Mouse (Mus musculus) ES-Bruce4 (cell line): ENCODE measurements around the gene Ndufs3. TPM values are rescaled to one million over a fixed set of nuclear protein-coding genes. Genes with fewer than 3 reads are reported as not detected.

Experiments
- H3K27ac ChIP-seq: 2 replicates; pipeline ENCODE4 v1.5.1; 2012; ENCODE audit warnings: low read length, inconsistent platforms; ENCODE audit not compliant: insufficient read depth
- H3K27me3 ChIP-seq: 2 replicates; pipeline ENCODE4 v1.6.1; 2012; ENCODE audit warnings: mild to moderate bottlenecking, low read length, inconsistent platforms; ENCODE audit not compliant: control insufficient read depth, poor library complexity, insufficient read depth, severe bottlenecking
- H3K36me3 ChIP-seq: 2 replicates; pipeline ENCODE4 v1.6.1; 2012; ENCODE audit warnings: inconsistent platforms, mild to moderate bottlenecking, low read length, moderate library complexity; ENCODE audit not compliant: control insufficient read depth, poor library complexity, insufficient read depth, severe bottlenecking
- H3K4me1 ChIP-seq: one replicate; pipeline ENCODE4 v1.8.1; 2011; ENCODE audit warnings: low read length; ENCODE audit not compliant: control insufficient read depth, insufficient read depth
- H3K4me3 ChIP-seq: 2 replicates; pipeline ENCODE4 v1.5.1; 2011; ENCODE audit warnings: low read depth, mild to moderate bottlenecking, low read length
- H3K9ac ChIP-seq: 2 replicates; pipeline ENCODE4 v1.6.1; 2012; ENCODE audit warnings: low read depth, mild to moderate bottlenecking, inconsistent platforms; ENCODE audit not compliant: poor library complexity, severe bottlenecking
- H3K9me3 ChIP-seq: replicated peaks from 2 replicates; pipeline ENCODE4 v1.6.1; 2012; ENCODE audit warnings: mild to moderate bottlenecking, low read length, inconsistent platforms; ENCODE audit not compliant: control insufficient read depth, poor library complexity, insufficient read depth, severe bottlenecking
- CTCF ChIP-seq: IDR thresholded peaks from one replicate; pipeline ENCODE4 v1.8.1; 2011; ENCODE audit warnings: low read depth, low read length
- EP300 ChIP-seq: IDR thresholded peaks from 2 replicates; pipeline ENCODE4 v1.6.1; 2011; ENCODE audit warnings: low read depth, low read length; ENCODE audit not compliant: insufficient read depth
- POLR2A ChIP-seq: IDR thresholded peaks from one replicate; pipeline ENCODE4 v1.8.1; 2011; ENCODE audit warnings: low read length; ENCODE audit not compliant: insufficient read depth
- polyA plus RNA-seq: library from polyadenylated mRNA; stranded (reverse); fragments of >200 nt; gene quantifications from 2 replicates; pipeline ENCODE4 v1.2.4, GENCODE M21; 2011; ENCODE audit warnings: low read depth; ENCODE audit not compliant: missing spikeins, insufficient read depth, insufficient read length

Ndufs3 gene
- polyA plus RNA-seq = 86.9 and 90.1 TPM in 2 replicates

GRCm38 (mm10) chr2:90904076-90904855 lies at the start of gene Ndufs3, which contains the start of gene Kbtbd4:
Gene Ndufs3 (minus strand): TSS chr2:90904827.
Gene Kbtbd4 (plus strand): TSS chr2:90904740.
- Histone ChIP-seq H3K4me1 (no peaks in the 10 kb centered on the region), H3K27me3 (no peaks in the 10 kb centered on the region), H3K4me3 (peak within 1 kb of the TSS; percentile 89), H3K9me3 (no peaks in the 10 kb centered on the region), H3K27ac (peak within 1 kb of the TSS; percentile 3; the same call in 1 of the 2 replicates), H3K36me3 (peaks cover 17% of the 10 kb centered on the region), H3K9ac (peak within 1 kb of the TSS; percentile 86)
- TF ChIP-seq CTCF = no peak
- peak; percentile 65 for TF ChIP-seq POLR2A
- 0 out of 2 replicates have a peak, but pooled peaks have one; percentile 24 for TF ChIP-seq EP300

DNA sequence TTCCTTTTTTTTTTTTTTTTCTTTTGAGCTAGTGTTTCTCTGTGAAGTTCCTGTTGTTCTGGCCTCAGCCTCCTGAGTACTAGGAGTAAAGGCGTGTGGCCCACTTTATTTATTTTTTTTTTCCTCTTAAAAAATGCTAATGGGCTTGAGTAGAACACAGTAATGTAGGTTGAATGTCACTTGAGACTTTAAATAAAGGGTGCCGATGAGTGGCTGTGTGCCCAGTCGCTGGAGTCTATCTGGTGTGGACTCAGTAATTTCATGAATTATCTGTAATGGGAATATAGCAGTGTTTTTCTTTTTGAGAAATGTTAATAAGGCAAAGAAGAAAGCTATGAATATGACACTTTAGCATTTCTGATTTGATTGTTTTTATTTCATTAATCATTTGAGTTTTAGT lies 48.8 kb upstream of the Ndufs3 start:
- Histone ChIP-seq H3K9ac (no peak overlapping the region), H3K4me3 (no peak overlapping the region), H3K27ac (no peak overlapping the region), H3K9me3 (no peaks in the 10 kb centered on the region), H3K36me3 (peaks cover 5% of the 10 kb centered on the region), H3K27me3 (no peaks in the 10 kb centered on the region), H3K4me1 (no peaks in the 10 kb centered on the region)
- TF ChIP-seq EP300 (no peak), CTCF (no peak), POLR2A (no peak)

DNA sequence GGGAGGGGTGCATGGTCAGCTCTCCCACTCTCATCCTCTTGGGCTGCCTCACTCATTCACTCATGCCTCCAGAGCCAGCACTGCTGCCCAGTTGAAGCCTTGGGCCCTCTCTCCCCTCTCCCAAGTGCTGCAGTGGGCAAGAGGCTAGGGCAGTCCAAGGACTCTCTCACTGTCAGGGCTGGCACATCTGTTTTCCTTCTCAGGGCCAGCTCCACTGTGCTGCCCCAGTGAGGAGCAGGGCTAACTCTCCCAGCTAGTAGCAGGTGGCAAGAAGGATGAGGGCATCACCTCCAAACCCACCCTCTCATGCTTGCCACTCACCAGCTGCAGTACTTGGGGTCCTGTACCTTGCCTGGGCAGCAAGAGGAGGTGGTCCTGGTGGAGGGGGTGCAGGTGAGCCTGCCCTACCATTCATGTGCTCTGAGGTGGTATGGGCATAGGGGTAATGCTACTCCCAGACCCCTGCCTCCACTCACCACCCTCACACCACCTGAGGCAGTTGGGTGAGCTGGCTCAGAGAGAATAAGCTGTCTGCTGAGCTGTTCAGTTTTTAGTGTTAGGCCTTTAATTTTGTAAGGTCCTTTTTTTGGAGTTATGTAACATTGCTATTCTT lies 46.1 kb upstream of the Ndufs3 start:
- Histone ChIP-seq H3K4me1 (no peaks in the 10 kb centered on the region), H3K36me3 (peaks cover 7% of the 10 kb centered on the region), H3K4me3 (no peak overlapping the region), H3K27ac (no peak overlapping the region), H3K9me3 (no peaks in the 10 kb centered on the region), H3K9ac (no peak overlapping the region), H3K27me3 (no peaks in the 10 kb centered on the region)
- TF ChIP-seq EP300 (no peak), POLR2A (no peak), CTCF (no peak)

GRCm38 (mm10) chr2:90950149-90950548 lies 45.5 kb upstream of the Ndufs3 start:
- Histone ChIP-seq H3K4me1 (no peaks in the 10 kb centered on the region), H3K9ac (no peak overlapping the region), H3K27ac (no peak overlapping the region), H3K36me3 (peaks cover 7% of the 10 kb centered on the region), H3K27me3 (no peaks in the 10 kb centered on the region), H3K9me3 (no peaks in the 10 kb centered on the region), H3K4me3 (no peak overlapping the region)
- TF ChIP-seq POLR2A (no peak), EP300 (no peak), CTCF (no peak)

GRCm38 (mm10) chr2:90941744-90942143 lies 37.1 kb upstream of the Ndufs3 start:
- no peak for TF ChIP-seq CTCF
- TF ChIP-seq POLR2A = no peak
- no peak for TF ChIP-seq EP300
- Histone ChIP-seq H3K4me3 (no peak overlapping the region), H3K27me3 (no peaks in the 10 kb centered on the region), H3K4me1 (peaks cover 2% of the 10 kb centered on the region), H3K9me3 (no peaks in the 10 kb centered on the region), H3K9ac (peak overlapping the region; percentile 98; the same call in 1 of the 2 replicates), H3K36me3 (peaks cover 8% of the 10 kb centered on the region), H3K27ac (no peak overlapping the region)
